Mouse (Mus musculus) olfactory bulb, adult 2 months (tissue): Measurements from ENCODE around the gene Psma6.

Experiments
- CTCF ChIP-seq: fragments of 200-500 bp; IDR thresholded peaks from 2 replicates; pipeline ENCODE4 v1.5.1; 2012; ENCODE audit warnings: low read depth, mild to moderate bottlenecking, low read length, moderate library complexity; ENCODE audit not compliant: insufficient read depth
- POLR2A ChIP-seq: fragments of 200-500 bp; IDR thresholded peaks from 2 replicates; pipeline ENCODE4 v1.6.1; 2012; ENCODE audit warnings: mild to moderate bottlenecking, low read depth, low read length, moderate library complexity; ENCODE audit not compliant: insufficient read depth

GRCm38 (mm10) chr12:55453924-55454323, 69.9 kb downstream of the Psma6 start:
- TF ChIP-seq CTCF (no peak), POLR2A (no peak)
